Mouse (Mus musculus) right cerebral cortex, postnatal 36 days (tissue): ENCODE measurements around the gene Cnot1.

ENCODE experiments used
- DNase-seq, 2 experiments: peaks; one replicate each; pipeline ENCODE4 v3.0.0; 2022; ENCODE audit warnings: low spot score in 2 of 2, mixed read lengths in 1 of 2

The Cnot1 gene

GRCm38 (mm10) chr8:95741732-95742131 is 65.5 kb downstream of the Cnot1 start:
- DNase-seq: no peak

- DNase-seq: no peak
Measured at GRCm38 (mm10) chr8:95738596-95738995, 68.7 kb downstream of the Cnot1 start.

GRCm38 (mm10) chr8:95727625-95728024 is 79.6 kb downstream of the Cnot1 start:
- no peak for DNase-seq

- DNase-seq: peak in 1 of 2 experiments; percentile 22
Measured at GRCm38 (mm10) chr8:95716546-95717335, 90.5 kb downstream of the Cnot1 start.

GRCm38 (mm10) chr8:95715676-95716531 is 91.4 kb downstream of the Cnot1 start, which contains the start of gene Setd6:
Gene Setd6, plus strand, starts transcription at chr8:95715881.
- DNase-seq: peak; percentile 77 to 78

- no peak for DNase-seq
Measured at GRCm38 (mm10) chr8:95714837-95715413, 92.3 kb downstream of the Cnot1 start.

- DNase-seq: no peak
Measured at GRCm38 (mm10) chr8:95714367-95714766, 92.9 kb downstream of the Cnot1 start.

GRCm38 (mm10) chr8:95713100-95714010 is 93.9 kb downstream of the Cnot1 start:
- no peak for DNase-seq

- no peak for DNase-seq
Measured at GRCm38 (mm10) chr8:95712395-95712794, 94.9 kb downstream of the Cnot1 start.

GRCm38 (mm10) chr8:95711029-95711428 is 96.2 kb downstream of the Cnot1 start:
- no peak for DNase-seq

GRCm38 (mm10) chr8:95709579-95709978 is 97.7 kb downstream of the Cnot1 start:
- DNase-seq: no peak

GRCm38 (mm10) chr8:95704538-95704937 is 102.7 kb downstream of the Cnot1 start:
- no peak for DNase-seq

- peak; percentile 82 to 83 for DNase-seq
Measured at GRCm38 (mm10) chr8:95703461-95704260, 103.6 kb downstream of the Cnot1 start.

GRCm38 (mm10) chr8:95702480-95703446 is 104.5 kb downstream of the Cnot1 start:
- DNase-seq: peak; percentile 92 to 96

GRCm38 (mm10) chr8:95701809-95702208 is 105.5 kb downstream of the Cnot1 start:
- no peak for DNase-seq

- peak; percentile 81 to 87 for DNase-seq
Measured at GRCm38 (mm10) chr8:95700282-95700681, 107.0 kb downstream of the Cnot1 start.

- DNase-seq: no peak
Measured at GRCm38 (mm10) chr8:95698179-95698578, 109.1 kb downstream of the Cnot1 start.

GRCm38 (mm10) chr8:95697128-95697527 is 110.1 kb downstream of the Cnot1 start:
- DNase-seq: peak; percentile 77 to 78

GRCm38 (mm10) chr8:95696661-95697060 is 110.6 kb downstream of the Cnot1 start:
- no peak for DNase-seq
